7 mouse cellular contexts compared by ENCODE assay signal in the genomic region with DNA sequence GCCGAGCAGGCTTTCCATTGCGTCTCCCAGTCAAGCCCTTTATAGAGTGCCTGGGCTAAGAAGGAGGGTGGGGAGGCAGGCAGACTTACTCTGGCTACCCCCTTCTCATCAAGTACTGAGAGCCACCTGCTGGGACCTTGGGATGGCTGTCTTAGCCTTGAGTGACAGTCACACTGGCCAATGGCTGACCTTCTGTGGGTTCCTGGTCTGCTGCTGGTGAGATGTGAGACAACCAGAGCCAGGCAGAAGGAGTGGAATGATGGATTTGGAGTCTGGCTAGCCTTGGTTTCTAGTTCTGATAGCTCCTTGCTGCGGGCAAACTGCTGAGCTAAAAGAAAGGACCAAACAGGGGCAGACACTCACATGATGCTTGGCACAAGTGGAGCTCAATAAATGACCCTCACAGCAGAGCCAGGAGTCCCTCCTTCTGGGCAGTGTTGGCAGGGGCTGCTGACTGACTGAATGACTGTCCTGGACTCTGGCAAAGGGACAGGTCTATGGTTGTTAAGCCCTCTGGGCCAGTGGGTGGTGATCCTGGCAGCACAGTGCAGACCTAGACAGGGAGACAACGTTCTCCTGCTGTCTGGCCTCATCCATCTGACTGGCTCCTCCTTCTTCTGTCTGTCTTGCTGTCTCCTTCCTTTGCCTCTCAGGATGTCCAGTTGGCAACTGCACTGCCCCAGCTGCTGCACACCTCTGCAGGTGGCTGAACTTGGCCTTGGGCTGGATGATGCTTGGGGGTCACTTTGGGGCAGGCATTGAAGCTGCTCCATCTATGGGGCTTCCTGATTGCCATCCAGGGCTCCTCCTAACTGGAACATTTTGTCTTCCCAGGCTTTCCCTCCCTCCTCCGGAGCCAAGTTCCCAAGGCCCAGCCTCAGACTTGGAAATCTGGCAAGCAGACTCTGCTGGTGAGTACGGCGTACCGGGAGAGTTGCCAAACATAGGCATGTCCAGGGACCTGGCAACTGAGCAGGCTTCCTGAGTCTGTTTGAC. TPM values are rescaled to one million over a fixed set of nuclear protein-coding genes. Genes with fewer than 3 reads are reported as not detected.
DNase-seq lines count a peak whose midpoint lies in the region; ATAC-seq and TF ChIP-seq lines count a peak whose summit lies in the region.

No protein-coding gene starts in this region.

- 0 out of 2 replicates have a peak overlapping the region, but pooled peaks have one; percentile 18 for H3K27ac ChIP-seq in neural tube, embryonic 15.5 days (replicated peaks)

- H3K4me2 ChIP-seq in neural tube, embryonic 15.5 days = no peak overlapping the region

- H3K4me3 ChIP-seq in neural tube, embryonic 15.5 days (replicated peaks) = no peak overlapping the region

- H3K27me3 ChIP-seq in neural tube, embryonic 15.5 days (replicated peaks) = 0 out of 2 replicates have a peak, but pooled peaks cover 10% of the 10 kb centered on the region

- H3K9me3 ChIP-seq in neural tube, embryonic 15.5 days (replicated peaks) = no peaks in the 10 kb centered on the region

- H3K9ac ChIP-seq in neural tube, embryonic 15.5 days (replicated peaks) = no peak overlapping the region

- DNase-seq in neural tube, embryonic 10.5 days (ENCODE audit: extremely low spot score, low spot score) = no peak
- peak; percentile 66 for DNase-seq in brain, embryonic 14.5 days (ENCODE audit: low read depth)
- peak; percentile 53 to 67 for DNase-seq in gastrocnemius, adult 8-10 months (ENCODE audit: low spot score in 2 of 2)
- DNase-seq in layer of hippocampus, postnatal 25 days (ENCODE audit: extremely low spot score in 1 of 2, low spot score in 1 of 2) = peak; percentile 25 to 45
- DNase-seq in right cerebral cortex, postnatal 36 days (ENCODE audit: low spot score in 2 of 2) = peak; percentile 41 to 42

- WGBS in neural tube, embryonic 15.5 days = 73% methylated on average over 8 of the region's 8 CpGs

- TF ChIP-seq CTCF in brain, embryonic 14.5 days (IDR thresholded peaks at IDR 0.05; ENCODE audit: borderline replicate concordance, extremely low read depth, insufficient read depth, insufficient read length) = no peak

- no peaks in the 10 kb centered on the region for H3K36me3 ChIP-seq in neural tube, embryonic 15.5 days

- no peak for TF ChIP-seq POLR2A in brain, embryonic 14.5 days (IDR thresholded peaks at IDR 0.05; ENCODE audit: borderline replicate concordance, extremely low read depth, insufficient read depth, insufficient read length, poor library complexity, severe bottlenecking)

- H3K4me1 ChIP-seq in neural tube, embryonic 15.5 days = peaks cover 14% of the 10 kb centered on the region; the same call in 1 of the 2 replicates

- ATAC-seq in neural tube, embryonic 15.5 days (ENCODE audit: low FRiP score) = peak; percentile 29; the same call in 1 of the 2 replicates
- no peak for ATAC-seq in erythroid progenitor cell, adult 5-6 weeks (replicated peaks; ENCODE audit: low FRiP score, poor library complexity, severe bottlenecking)

RNA-seq across cellular contexts. Expression of a gene that starts 21.1 kb away (rescaled TPM):
- 0.18 and 14.8 TPM in 2 replicates for polyA plus RNA-seq in neural tube, embryonic 15.5 days (2015; fragmentation: Nextera tagmentation; extraction: Ambion mirVana)
- polyA plus RNA-seq in brain, embryonic 14.5 days (2012; rRNA removed) = 2.8 and 2.9 TPM in 2 replicates
- total RNA-seq in gastrocnemius, adult 8-10 months (2022) = not detected
- total RNA-seq in layer of hippocampus, postnatal 25 days (2021) = under 1 TPM; 0.34 to 0.35 TPM
- not detected in 2 replicates for total RNA-seq in erythroid progenitor cell, adult 5-6 weeks (2015; ENCODE audit: low replicate concordance)
- not detected in 2 replicates for total RNA-seq in erythroid progenitor cell, adult 5-6 weeks (2017; ENCODE audit: low replicate concordance)
